Mouse (Mus musculus): ENCODE measurements around the gene Ube2n.

GRCm38 (mm10) chr10:95475923-95476322 lies 39.0 kb upstream of the Ube2n start:
- TF ChIP-seq CTCF (conservative IDR thresholded peaks at IDR 0.05; ENCODE audit: low read length) (peak; percentile 79), POU5F1 (IDR thresholded peaks at IDR 0.05; ENCODE audit: borderline replicate concordance, low read length) (no peak)

All from E14TG2a.4 (cell line).